Mouse (Mus musculus): ENCODE measurements around the gene Flywch2. TPM values are rescaled to one million over a fixed set of nuclear protein-coding genes. Genes with fewer than 3 reads are reported as not detected.
"Not testable (repeated sequence)": the region's sequence is repeated elsewhere in the genome, so short reads cannot be mapped to it uniquely, and the experiment has no call there.

Flywch2 gene
- total RNA-seq, 2 experiments from 2014 or later = not detected

GRCm38 (mm10) chr17:23795323-23795722 is 9.4 kb upstream of the Flywch2 start:
- no peak for ATAC-seq (replicated peaks; ENCODE audit: low FRiP score, poor library complexity, severe bottlenecking)

- 0 out of 2 replicates have a peak, but pooled peaks have one; percentile 4 for ATAC-seq (replicated peaks; ENCODE audit: low FRiP score, poor library complexity, severe bottlenecking)
Measured at GRCm38 (mm10) chr17:23791079-23791357, 5.1 kb upstream of the Flywch2 start.

- peak; percentile 80 for ATAC-seq (replicated peaks; ENCODE audit: low FRiP score, poor library complexity, severe bottlenecking)
Measured at GRCm38 (mm10) chr17:23790269-23791078, 4.6 kb upstream of the Flywch2 start, which contains the start of gene Srrm2. Gene Srrm2, plus strand, starts transcription at chr17:23790532.

- ATAC-seq (replicated peaks; ENCODE audit: low FRiP score, poor library complexity, severe bottlenecking) = peak; percentile 37
Measured at GRCm38 (mm10) chr17:23789749-23790268, 3.9 kb upstream of the Flywch2 start.

- no peak for ATAC-seq (replicated peaks; ENCODE audit: low FRiP score, poor library complexity, severe bottlenecking)
Measured at GRCm38 (mm10) chr17:23788973-23789372, 3.1 kb upstream of the Flywch2 start.

GRCm38 (mm10) chr17:23786510-23786931 is 640 bp upstream of the Flywch2 start:
- no peak for ATAC-seq (replicated peaks; ENCODE audit: low FRiP score, poor library complexity, severe bottlenecking)

- no peak for ATAC-seq (replicated peaks; ENCODE audit: low FRiP score, poor library complexity, severe bottlenecking)
Measured at GRCm38 (mm10) chr17:23783352-23783751, 2.5 kb downstream of the Flywch2 start.

GRCm38 (mm10) chr17:23778447-23778846 is 7.4 kb downstream of the Flywch2 start:
- ATAC-seq (replicated peaks; ENCODE audit: low FRiP score, poor library complexity, severe bottlenecking) = no peak

GRCm38 (mm10) chr17:23777141-23777540 is 8.7 kb downstream of the Flywch2 start:
- ATAC-seq (replicated peaks; ENCODE audit: low FRiP score, poor library complexity, severe bottlenecking) = no peak

GRCm38 (mm10) chr17:23776216-23776615 is 9.7 kb downstream of the Flywch2 start:
- no peak for ATAC-seq (replicated peaks; ENCODE audit: low FRiP score, poor library complexity, severe bottlenecking)

GRCm38 (mm10) chr17:23774090-23774489 is 11.8 kb downstream of the Flywch2 start:
- ATAC-seq (replicated peaks; ENCODE audit: low FRiP score, poor library complexity, severe bottlenecking) = 0 out of 2 replicates have a peak, but pooled peaks have one; percentile 37

- no peak for ATAC-seq (replicated peaks; ENCODE audit: low FRiP score, poor library complexity, severe bottlenecking)
Measured at GRCm38 (mm10) chr17:23773676-23774075, 12.2 kb downstream of the Flywch2 start.

- not testable (repeated sequence) for ATAC-seq (replicated peaks; ENCODE audit: low FRiP score, poor library complexity, severe bottlenecking)
Measured at GRCm38 (mm10) chr17:23772219-23772556, 13.7 kb downstream of the Flywch2 start.

GRCm38 (mm10) chr17:23771284-23772218 is 14.3 kb downstream of the Flywch2 start, which contains the start of gene Flywch1:
Gene Flywch1, minus strand, starts transcription at chr17:23771602.
- ATAC-seq (replicated peaks; ENCODE audit: low FRiP score, poor library complexity, severe bottlenecking) = peak; percentile 99

GRCm38 (mm10) chr17:23770896-23771283 is 15.0 kb downstream of the Flywch2 start:
- ATAC-seq (replicated peaks; ENCODE audit: low FRiP score, poor library complexity, severe bottlenecking) = peak; percentile 54

- no peak for ATAC-seq (replicated peaks; ENCODE audit: low FRiP score, poor library complexity, severe bottlenecking)
Measured at GRCm38 (mm10) chr17:23770493-23770892, 15.4 kb downstream of the Flywch2 start.

GRCm38 (mm10) chr17:23762976-23763375 is 22.9 kb downstream of the Flywch2 start:
- ATAC-seq (replicated peaks; ENCODE audit: low FRiP score, poor library complexity, severe bottlenecking) = no peak

GRCm38 (mm10) chr17:23761155-23761554 is 24.7 kb downstream of the Flywch2 start:
- no peak for ATAC-seq (replicated peaks; ENCODE audit: low FRiP score, poor library complexity, severe bottlenecking)

GRCm38 (mm10) chr17:23760231-23760630 is 25.6 kb downstream of the Flywch2 start:
- no peak for ATAC-seq (replicated peaks; ENCODE audit: low FRiP score, poor library complexity, severe bottlenecking)

- ATAC-seq (replicated peaks; ENCODE audit: low FRiP score, poor library complexity, severe bottlenecking) = no peak
Measured at GRCm38 (mm10) chr17:23758801-23759200, 27.1 kb downstream of the Flywch2 start.
